Mouse (Mus musculus): Measurements from ENCODE around the gene Arhgef28. TPM values are rescaled to one million over a fixed set of nuclear protein-coding genes. Genes with fewer than 3 reads are reported as not detected.

Arhgef28 gene
- polyA plus RNA-seq, 1 experiment from 2014 or later: 17.0 TPM

DNA sequence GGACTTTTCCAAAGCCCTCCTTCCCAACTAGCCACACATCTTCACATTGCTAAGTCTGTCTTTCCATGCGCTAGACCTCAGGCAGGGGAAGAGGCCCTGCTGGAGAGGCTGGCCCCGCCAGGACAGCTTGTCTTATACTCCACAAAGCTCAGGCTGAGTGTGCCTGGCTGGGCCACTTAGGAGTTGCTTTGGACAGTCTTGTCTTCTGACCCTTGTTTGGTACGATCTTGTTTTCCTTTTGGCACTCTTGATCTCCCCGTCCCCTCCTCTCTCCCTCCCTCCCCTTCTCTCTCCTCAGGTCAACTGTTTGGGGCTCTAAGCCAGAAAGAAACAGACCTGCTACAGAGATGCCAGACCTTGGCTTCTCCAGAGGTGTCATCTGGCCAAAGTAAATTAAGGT, 110.3 kb downstream of the Arhgef28 start:
- Histone ChIP-seq H3K27me3 (ENCODE audit: control insufficient read depth, insufficient read depth, low read length) (no peaks in the 10 kb centered on the region), H3K9me3 (ENCODE audit: control insufficient read depth, low read length) (no peaks in the 10 kb centered on the region), H3K4me3 (ENCODE audit: low read depth, low read length) (no peak overlapping the region), H3K4me1 (ENCODE audit: control insufficient read depth, insufficient read depth, low read length) (0 out of 2 replicates have a peak, but pooled peaks cover 4% of the 10 kb centered on the region), H3K36me3 (ENCODE audit: control insufficient read depth, insufficient read depth, low read length) (no peaks in the 10 kb centered on the region), H3K27ac (replicated peaks; ENCODE audit: low read depth, low read length) (no peak overlapping the region), H3K4me2 (ENCODE audit: low read depth, severe bottlenecking) (no peak overlapping the region), H3K9ac (ENCODE audit: low read length) (no peak overlapping the region)
- 80% methylated on average over 4 of the region's 4 CpGs for WGBS
- DNase-seq (ENCODE audit: low spot score) (no peak), ATAC-seq (ENCODE audit: insufficient number of reproducible peaks, low FRiP score, low TSS enrichment, low read depth) (no peak)

- no peak for DNase-seq (ENCODE audit: low spot score)
- 70% methylated on average over 3 of the region's 3 CpGs for WGBS
- H3K4me2 ChIP-seq (ENCODE audit: low read depth, severe bottlenecking): no peak overlapping the region
Measured at GRCm38 (mm10) chr13:98094332-98094731, 111.9 kb downstream of the Arhgef28 start.

DNA sequence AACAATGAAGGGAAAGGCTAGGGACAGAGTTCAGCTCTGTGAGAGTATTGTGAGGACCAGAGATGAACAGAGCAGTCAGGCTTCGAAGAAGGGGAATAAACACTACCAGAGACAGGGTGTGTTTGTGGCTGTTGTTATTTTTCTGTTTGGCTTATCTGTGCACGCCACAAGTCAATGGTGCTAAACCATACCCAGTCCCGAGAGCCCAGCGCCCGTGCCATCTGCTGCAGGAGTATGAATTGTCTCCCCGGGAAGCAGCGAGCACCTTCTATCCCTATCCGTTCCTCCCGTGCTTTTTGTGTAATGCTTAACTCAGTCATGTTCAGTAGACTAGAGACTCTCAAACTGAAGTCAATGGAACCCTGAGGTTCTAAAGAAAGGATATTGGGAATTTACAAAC, 112.8 kb downstream of the Arhgef28 start:
- WGBS: 88% methylated on average over 9 of the region's 9 CpGs
- Histone ChIP-seq H3K27me3 (ENCODE audit: control insufficient read depth, insufficient read depth, low read length) (no peaks in the 10 kb centered on the region), H3K27ac (replicated peaks; ENCODE audit: low read depth, low read length) (no peak overlapping the region), H3K9ac (ENCODE audit: low read length) (no peak overlapping the region), H3K4me3 (ENCODE audit: low read depth, low read length) (no peak overlapping the region), H3K4me2 (ENCODE audit: low read depth, severe bottlenecking) (no peak overlapping the region), H3K9me3 (ENCODE audit: control insufficient read depth, low read length) (no peaks in the 10 kb centered on the region), H3K4me1 (ENCODE audit: control insufficient read depth, insufficient read depth, low read length) (0 out of 2 replicates have a peak, but pooled peaks cover 4% of the 10 kb centered on the region), H3K36me3 (ENCODE audit: control insufficient read depth, insufficient read depth, low read length) (no peaks in the 10 kb centered on the region)
- ATAC-seq (ENCODE audit: insufficient number of reproducible peaks, low FRiP score, low TSS enrichment, low read depth) (no peak), DNase-seq (ENCODE audit: low spot score) (no peak)

More at GRCm38 (mm10) chr13:98094332-98094731, 111.9 kb downstream of the Arhgef28 start:
- Histone ChIP-seq H3K9me3 (ENCODE audit: control insufficient read depth, low read length) (no peaks in the 10 kb centered on the region), H3K9ac (ENCODE audit: low read length) (no peak overlapping the region), H3K27me3 (ENCODE audit: control insufficient read depth, insufficient read depth, low read length) (no peaks in the 10 kb centered on the region), H3K27ac (replicated peaks; ENCODE audit: low read depth, low read length) (no peak overlapping the region), H3K4me1 (ENCODE audit: control insufficient read depth, insufficient read depth, low read length) (0 out of 2 replicates have a peak, but pooled peaks cover 4% of the 10 kb centered on the region), H3K4me3 (ENCODE audit: low read depth, low read length) (no peak overlapping the region), H3K36me3 (ENCODE audit: control insufficient read depth, insufficient read depth, low read length) (no peaks in the 10 kb centered on the region)
- no peak for ATAC-seq (ENCODE audit: insufficient number of reproducible peaks, low FRiP score, low TSS enrichment, low read depth)

DNA sequence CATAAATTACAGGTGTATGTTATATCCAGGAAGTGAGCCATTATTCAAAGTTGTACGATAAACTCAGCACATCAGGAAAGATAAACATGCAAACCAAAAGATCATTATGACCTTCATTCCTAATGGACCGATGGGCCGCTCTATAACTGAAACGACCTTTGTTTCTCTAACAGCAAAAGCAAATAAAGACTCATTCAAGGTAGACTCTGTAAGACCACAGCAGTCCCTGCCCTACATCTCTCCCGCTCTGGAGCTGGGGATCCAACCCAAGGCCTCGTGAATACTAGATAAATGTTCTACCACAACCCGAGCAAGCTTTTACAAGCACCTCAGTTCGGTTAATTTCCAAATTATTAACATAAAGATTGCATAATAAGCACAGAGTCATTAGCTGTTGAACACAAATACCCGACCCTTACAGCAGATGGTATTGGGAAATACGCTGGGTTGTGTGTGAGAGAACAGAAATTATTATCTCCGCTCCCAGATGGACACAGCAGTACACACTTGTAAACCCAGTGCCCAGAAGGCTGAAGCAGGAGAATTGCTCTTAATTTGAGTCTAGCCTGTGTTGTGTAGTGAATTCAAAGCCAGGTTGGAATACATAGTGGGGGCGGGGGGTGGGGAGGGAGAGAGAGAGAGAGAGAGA, 113.8 kb downstream of the Arhgef28 start:
- DNase-seq (ENCODE audit: low spot score) (no peak), ATAC-seq (ENCODE audit: insufficient number of reproducible peaks, low FRiP score, low TSS enrichment, low read depth) (no peak)
- no peak overlapping the region for H3K4me2 ChIP-seq (ENCODE audit: low read depth, severe bottlenecking)
- WGBS: 91% methylated on average over 12 of the region's 12 CpGs
- H3K27me3 ChIP-seq (ENCODE audit: control insufficient read depth, insufficient read depth, low read length): no peaks in the 10 kb centered on the region
- no peak overlapping the region for H3K4me3 ChIP-seq (ENCODE audit: low read depth, low read length)
- 0 out of 2 replicates have a peak, but pooled peaks cover 4% of the 10 kb centered on the region for H3K4me1 ChIP-seq (ENCODE audit: control insufficient read depth, insufficient read depth, low read length)
- H3K9ac ChIP-seq (ENCODE audit: low read length): no peak overlapping the region
- H3K9me3 ChIP-seq (ENCODE audit: control insufficient read depth, low read length): no peaks in the 10 kb centered on the region
- H3K36me3 ChIP-seq (ENCODE audit: control insufficient read depth, insufficient read depth, low read length): no peaks in the 10 kb centered on the region
- H3K27ac ChIP-seq (replicated peaks; ENCODE audit: low read depth, low read length): no peak overlapping the region

GRCm38 (mm10) chr13:98079640-98080039, 126.6 kb downstream of the Arhgef28 start:
- Histone ChIP-seq H3K9me3 (ENCODE audit: control insufficient read depth, low read length) (no peaks in the 10 kb centered on the region), H3K27me3 (ENCODE audit: control insufficient read depth, insufficient read depth, low read length) (no peaks in the 10 kb centered on the region), H3K36me3 (ENCODE audit: control insufficient read depth, insufficient read depth, low read length) (no peaks in the 10 kb centered on the region), H3K27ac (replicated peaks; ENCODE audit: low read depth, low read length) (no peak overlapping the region), H3K4me2 (ENCODE audit: low read depth, severe bottlenecking) (no peak overlapping the region), H3K4me3 (ENCODE audit: low read depth, low read length) (no peak overlapping the region), H3K9ac (ENCODE audit: low read length) (no peak overlapping the region), H3K4me1 (ENCODE audit: control insufficient read depth, insufficient read depth, low read length) (no peaks in the 10 kb centered on the region)
- no peak for ATAC-seq (ENCODE audit: insufficient number of reproducible peaks, low FRiP score, low TSS enrichment, low read depth)
- no peak for DNase-seq (ENCODE audit: low spot score)
- WGBS: 83% methylated on average over 4 of the region's 4 CpGs

DNA sequence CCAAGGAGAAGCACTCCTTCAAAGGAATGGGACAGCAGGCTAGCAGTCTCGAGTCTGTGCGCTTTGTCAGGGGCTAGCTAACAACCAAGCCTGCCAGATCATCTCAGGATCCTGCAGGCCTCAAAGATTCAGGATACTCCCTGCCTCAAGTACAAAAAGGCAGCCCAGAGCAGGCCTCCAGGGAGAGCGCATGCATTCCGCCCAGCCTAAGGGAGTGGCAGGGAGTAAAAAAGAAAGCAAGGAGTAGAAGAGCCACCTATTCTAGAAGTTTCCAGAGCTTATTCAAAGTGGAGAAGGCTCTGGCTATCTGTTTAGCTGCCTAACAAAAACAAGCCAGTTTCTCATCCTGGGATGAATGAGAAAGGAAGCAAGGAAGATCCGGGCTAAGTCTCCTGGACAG, 128.0 kb downstream of the Arhgef28 start:
- DNase-seq (ENCODE audit: low spot score) (no peak), ATAC-seq (ENCODE audit: insufficient number of reproducible peaks, low FRiP score, low TSS enrichment, low read depth) (no peak)
- no peak overlapping the region for H3K4me3 ChIP-seq (ENCODE audit: low read depth, low read length)
- 84% methylated on average over 5 of the region's 5 CpGs for WGBS
- H3K4me1 ChIP-seq (ENCODE audit: control insufficient read depth, insufficient read depth, low read length): no peaks in the 10 kb centered on the region
- H3K9ac ChIP-seq (ENCODE audit: low read length): no peak overlapping the region
- H3K4me2 ChIP-seq (ENCODE audit: low read depth, severe bottlenecking): no peak overlapping the region
- no peak overlapping the region for H3K27ac ChIP-seq (replicated peaks; ENCODE audit: low read depth, low read length)
- H3K36me3 ChIP-seq (ENCODE audit: control insufficient read depth, insufficient read depth, low read length): no peaks in the 10 kb centered on the region
- H3K9me3 ChIP-seq (ENCODE audit: control insufficient read depth, low read length): no peaks in the 10 kb centered on the region
- no peaks in the 10 kb centered on the region for H3K27me3 ChIP-seq (ENCODE audit: control insufficient read depth, insufficient read depth, low read length)

GRCm38 (mm10) chr13:98077216-98077615, 129.0 kb downstream of the Arhgef28 start:
- no peak overlapping the region for H3K27ac ChIP-seq (replicated peaks; ENCODE audit: low read depth, low read length)
- H3K9me3 ChIP-seq (ENCODE audit: control insufficient read depth, low read length): no peaks in the 10 kb centered on the region
- ATAC-seq (ENCODE audit: insufficient number of reproducible peaks, low FRiP score, low TSS enrichment, low read depth) (no peak), DNase-seq (ENCODE audit: low spot score) (no peak)
- 89% methylated on average over 12 of the region's 12 CpGs for WGBS
- H3K27me3 ChIP-seq (ENCODE audit: control insufficient read depth, insufficient read depth, low read length): no peaks in the 10 kb centered on the region
- no peak overlapping the region for H3K9ac ChIP-seq (ENCODE audit: low read length)
- no peak overlapping the region for H3K4me2 ChIP-seq (ENCODE audit: low read depth, severe bottlenecking)
- H3K4me1 ChIP-seq (ENCODE audit: control insufficient read depth, insufficient read depth, low read length): no peaks in the 10 kb centered on the region
- no peaks in the 10 kb centered on the region for H3K36me3 ChIP-seq (ENCODE audit: control insufficient read depth, insufficient read depth, low read length)
- no peak overlapping the region for H3K4me3 ChIP-seq (ENCODE audit: low read depth, low read length)

GRCm38 (mm10) chr13:98074871-98075270, 131.4 kb downstream of the Arhgef28 start:
- no peak overlapping the region for H3K4me3 ChIP-seq (ENCODE audit: low read depth, low read length)
- DNase-seq (ENCODE audit: low spot score) (no peak), ATAC-seq (ENCODE audit: insufficient number of reproducible peaks, low FRiP score, low TSS enrichment, low read depth) (no peak)
- no peaks in the 10 kb centered on the region for H3K4me1 ChIP-seq (ENCODE audit: control insufficient read depth, insufficient read depth, low read length)
- H3K9me3 ChIP-seq (ENCODE audit: control insufficient read depth, low read length): no peaks in the 10 kb centered on the region
- H3K36me3 ChIP-seq (ENCODE audit: control insufficient read depth, insufficient read depth, low read length): no peaks in the 10 kb centered on the region
- 75% methylated on average over 11 of the region's 11 CpGs for WGBS
- H3K9ac ChIP-seq (ENCODE audit: low read length): no peak overlapping the region
- H3K27me3 ChIP-seq (ENCODE audit: control insufficient read depth, insufficient read depth, low read length): no peaks in the 10 kb centered on the region
- H3K4me2 ChIP-seq (ENCODE audit: low read depth, severe bottlenecking): no peak overlapping the region
- no peak overlapping the region for H3K27ac ChIP-seq (replicated peaks; ENCODE audit: low read depth, low read length)

DNA sequence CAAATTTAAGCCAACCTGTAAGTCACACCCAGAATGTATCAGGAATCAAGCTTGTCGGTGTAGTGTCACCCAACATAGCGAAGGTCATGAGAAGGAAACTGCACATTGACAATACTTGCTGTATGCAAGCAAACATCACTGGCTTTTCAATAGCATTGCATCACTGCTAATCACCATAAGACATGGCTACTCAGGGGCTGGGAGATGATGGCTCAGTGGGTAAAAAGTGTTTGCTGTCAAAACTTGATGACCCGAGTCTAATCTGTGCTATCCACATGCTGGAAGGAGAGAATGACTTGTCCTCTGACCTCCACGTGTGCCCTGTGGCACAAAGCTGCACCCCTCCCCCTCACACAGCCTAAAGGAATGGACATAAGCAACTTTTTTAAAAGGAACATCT, 133.0 kb downstream of the Arhgef28 start:
- no peaks in the 10 kb centered on the region for H3K4me1 ChIP-seq (ENCODE audit: control insufficient read depth, insufficient read depth, low read length)
- ATAC-seq (ENCODE audit: insufficient number of reproducible peaks, low FRiP score, low TSS enrichment, low read depth) (no peak), DNase-seq (ENCODE audit: low spot score) (no peak)
- WGBS: 78% methylated on average over 4 of the region's 4 CpGs
- H3K9me3 ChIP-seq (ENCODE audit: control insufficient read depth, low read length): no peaks in the 10 kb centered on the region
- no peak overlapping the region for H3K4me3 ChIP-seq (ENCODE audit: low read depth, low read length)
- H3K9ac ChIP-seq (ENCODE audit: low read length): no peak overlapping the region
- no peaks in the 10 kb centered on the region for H3K36me3 ChIP-seq (ENCODE audit: control insufficient read depth, insufficient read depth, low read length)
- no peak overlapping the region for H3K27ac ChIP-seq (replicated peaks; ENCODE audit: low read depth, low read length)
- H3K27me3 ChIP-seq (ENCODE audit: control insufficient read depth, insufficient read depth, low read length): no peaks in the 10 kb centered on the region
- no peak overlapping the region for H3K4me2 ChIP-seq (ENCODE audit: low read depth, severe bottlenecking)

Measured in limb, embryonic 11.5 days (tissue).